18 mouse cellular contexts compared by ENCODE assay signal in genomic region chr3:96848470-96848869, GRCm38 (mm10). TPM values are rescaled to one million over a fixed set of nuclear protein-coding genes. Genes with fewer than 3 reads are reported as not detected.
DNase-seq lines count a peak whose midpoint lies in the region; ATAC-seq lines count a peak whose summit lies in the region.
"Had no signal": no experiment of that assay in that cellular context is flagged by ENCODE, and none has a peak within 500 bp of the region (broad histone marks: within the 10 kb centered on the region; RNA-seq: fewer than 3 reads in every experiment).

No protein-coding gene starts in this region.

- peak; percentile 33; the same call in 1 of the 2 replicates for ATAC-seq in granulocyte monocyte progenitor cell, adult 5-6 weeks (replicated peaks; ENCODE audit: poor library complexity, severe bottlenecking)
- peak; percentile 29; the same call in 1 of the 2 replicates for ATAC-seq in megakaryocyte progenitor cell, adult 5-6 weeks (replicated peaks; ENCODE audit: poor library complexity)
- ATAC-seq: hindbrain, embryonic 16.5 days had no signal

- intact Hi-C loops in heart, postnatal 10 days (cut with DNase I), result no loop called here

- peak; percentile 51 for DNase-seq in heart, adult 11 months
- no peak for DNase-seq in heart, postnatal 10 days
- peak; percentile 34 for DNase-seq in right cerebral cortex, adult 18-20 months
- DNase-seq in right cerebral cortex, postnatal 25 days, result no peak
- DNase-seq in B cell, adult 2 months, result no peak
- DNase-seq: adrenal gland, postnatal 36 days; cerebellum, adult 8-10 months; gastrocnemius, postnatal 14 days; heart, postnatal 4 days; kidney, adult 8-10 months; lung, adult 2 months; lung, postnatal 36 days; thymus, adult 18-20 months had no signal

RNA-seq across cellular contexts. Expression of gene Cd160, which starts 19.3 kb away (rescaled TPM):
- total RNA-seq in heart, postnatal 10 days (2021), result not detected
- total RNA-seq in granulocyte monocyte progenitor cell, adult 5-6 weeks (2014; fragmentation: Nextera tagmentation), result not detected in 2 replicates
- 0.62 and 1.9 TPM in 2 replicates for total RNA-seq in granulocyte monocyte progenitor cell, adult 5-6 weeks (2017)
- total RNA-seq in megakaryocyte progenitor cell, adult 5-6 weeks (2015), result 0.98 and 2.1 TPM in 2 replicates
- 0.57 TPM in 1 of 2 replicates, not detected in the other for total RNA-seq in megakaryocyte progenitor cell, adult 5-6 weeks (2017)
- total RNA-seq: gastrocnemius, postnatal 14 days; heart, postnatal 4 days; left cerebral cortex, adult 2 months had no signal

RNA-seq across cellular contexts. Expression of gene Pdzk1, which starts 19.4 kb away (rescaled TPM):
- total RNA-seq in heart, postnatal 10 days (2021), result under 1 TPM; 0.17 to 0.31 TPM
- total RNA-seq in granulocyte monocyte progenitor cell, adult 5-6 weeks (2014; fragmentation: Nextera tagmentation), result not detected in 2 replicates
- total RNA-seq in granulocyte monocyte progenitor cell, adult 5-6 weeks (2017), result not detected in 2 replicates
- total RNA-seq in megakaryocyte progenitor cell, adult 5-6 weeks (2015), result not detected in 2 replicates
- not detected in 2 replicates for total RNA-seq in megakaryocyte progenitor cell, adult 5-6 weeks (2017)
- total RNA-seq: adrenal gland, postnatal 36 days; gastrocnemius, postnatal 14 days had no signal

RNA-seq across cellular contexts. Expression of gene Gja5, which starts 56.0 kb away (rescaled TPM):
- total RNA-seq in heart, postnatal 10 days (2021), result 10 to 100 TPM; 22.9 to 24.2 TPM
- total RNA-seq in granulocyte monocyte progenitor cell, adult 5-6 weeks (2014; fragmentation: Nextera tagmentation), result not detected in 2 replicates
- total RNA-seq in granulocyte monocyte progenitor cell, adult 5-6 weeks (2017), result 0.15 TPM in 1 of 2 replicates, not detected in the other
- 0.17 TPM in 1 of 2 replicates, not detected in the other for total RNA-seq in megakaryocyte progenitor cell, adult 5-6 weeks (2015)
- not detected in 2 replicates for total RNA-seq in megakaryocyte progenitor cell, adult 5-6 weeks (2017)
- total RNA-seq: neutrophil, adult 5-6 weeks had no signal

RNA-seq across cellular contexts. Expression of gene Gpr89, which starts 56.7 kb away (rescaled TPM):
- total RNA-seq in heart, postnatal 10 days (2021), result 10 to 100 TPM; 20.5 to 23.8 TPM
- 18.5 and 27.2 TPM in 2 replicates for total RNA-seq in granulocyte monocyte progenitor cell, adult 5-6 weeks (2014; fragmentation: Nextera tagmentation)
- 29.8 and 36.2 TPM in 2 replicates for total RNA-seq in granulocyte monocyte progenitor cell, adult 5-6 weeks (2017)
- 17.4 and 29.7 TPM in 2 replicates for total RNA-seq in megakaryocyte progenitor cell, adult 5-6 weeks (2015)
- total RNA-seq in megakaryocyte progenitor cell, adult 5-6 weeks (2017), result 20.0 and 32.5 TPM in 2 replicates

Comparison
In these comparisons a context has a peak if more than half of its experiments do, and no peak if none do; other contexts are left out.
1. DNase-seq: peak in heart, adult 11 months (single experiment) and right cerebral cortex, adult 18-20 months (single experiment); none in heart, postnatal 10 days (0 of 2), right cerebral cortex, postnatal 25 days (single experiment) and B cell, adult 2 months (0 of 2).
2. RNA of gene Gja5, which starts 56.0 kb away (total RNA-seq): 22.9 to 24.2 TPM in heart, postnatal 10 days; 0.15 TPM in granulocyte monocyte progenitor cell, adult 5-6 weeks and 0.17 TPM in megakaryocyte progenitor cell, adult 5-6 weeks; every median in the first group is over 10 times any median in the second.